Mouse (Mus musculus) cerebellum, adult (tissue): ENCODE measurements around the gene Ifnab.
A peak's percentile ranks its signal among the peaks of the same experiment; 100 is the strongest.

Experiments used
- ATAC-seq: cut with Nextera tagmentation; 2 replicates; pipeline ENCODE4 v1.9.2; 2017; ENCODE audit warnings: mild to moderate bottlenecking, moderate library complexity, mixed read lengths; ENCODE audit not compliant: insufficient number of reproducible peaks, low FRiP score, low TSS enrichment

Ifnab gene

GRCm38 (mm10) chr4:88681353-88681752 lies 9.8 kb downstream of the Ifnab start:
- no peak for ATAC-seq

DNA sequence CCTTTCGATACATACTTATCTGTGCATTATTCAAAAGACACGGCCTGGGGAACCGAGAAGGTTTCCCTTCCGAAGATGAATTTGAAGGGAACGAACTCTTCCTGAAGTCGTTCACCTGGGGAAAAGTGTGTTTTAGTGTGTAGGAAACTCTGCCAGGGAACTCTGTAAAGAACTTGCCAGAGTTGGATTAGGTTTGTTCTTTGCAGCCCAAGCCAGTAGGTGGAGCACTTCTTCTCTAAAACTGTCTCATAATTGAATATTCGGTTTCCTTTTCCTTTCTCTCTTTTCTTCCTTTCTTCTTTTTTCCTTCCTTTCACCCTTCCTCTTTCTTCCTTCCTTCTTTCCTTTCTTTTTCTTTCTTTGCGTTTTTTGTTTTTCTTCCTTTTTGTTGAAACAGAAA lies 10.8 kb downstream of the Ifnab start:
- no peak for ATAC-seq

- no peak for ATAC-seq
These were observed 14.3 kb downstream of the Ifnab start, which contains the start of gene Ifna16 for GRCm38 (mm10) chr4:88676824-88677223. TSS of gene Ifna16 (minus strand) at chr4:88676924.

DNA sequence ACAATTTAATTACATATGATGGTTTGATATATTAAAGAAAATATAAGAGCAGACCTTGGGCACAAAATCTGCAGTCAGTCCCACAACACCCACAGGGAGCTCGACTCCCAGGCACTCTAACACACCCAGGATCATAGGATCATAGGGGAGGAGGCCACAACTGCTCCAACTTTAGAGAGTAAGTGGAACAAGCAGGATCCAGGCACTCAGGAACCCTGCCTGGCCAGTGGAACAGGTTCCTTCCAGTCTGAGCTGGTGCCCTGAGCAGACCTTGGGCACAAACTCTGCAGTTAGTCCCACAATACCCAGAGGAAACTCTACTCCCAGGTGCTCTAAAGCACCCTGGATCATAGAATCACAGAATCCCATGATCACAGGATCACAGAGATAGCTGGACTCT lies 35.7 kb downstream of the Ifnab start:
- ATAC-seq = no peak

GRCm38 (mm10) chr4:88653644-88654043 lies 37.5 kb downstream of the Ifnab start:
- ATAC-seq = no peak

- ATAC-seq = no peak
These were observed 46.8 kb downstream of the Ifnab start, which contains the start of gene Ifna13 for GRCm38 (mm10) chr4:88644359-88644758. TSS of gene Ifna13 (minus strand) at chr4:88644459.

GRCm38 (mm10) chr4:88642526-88642925 lies 48.6 kb downstream of the Ifnab start:
- ATAC-seq = no peak

DNA sequence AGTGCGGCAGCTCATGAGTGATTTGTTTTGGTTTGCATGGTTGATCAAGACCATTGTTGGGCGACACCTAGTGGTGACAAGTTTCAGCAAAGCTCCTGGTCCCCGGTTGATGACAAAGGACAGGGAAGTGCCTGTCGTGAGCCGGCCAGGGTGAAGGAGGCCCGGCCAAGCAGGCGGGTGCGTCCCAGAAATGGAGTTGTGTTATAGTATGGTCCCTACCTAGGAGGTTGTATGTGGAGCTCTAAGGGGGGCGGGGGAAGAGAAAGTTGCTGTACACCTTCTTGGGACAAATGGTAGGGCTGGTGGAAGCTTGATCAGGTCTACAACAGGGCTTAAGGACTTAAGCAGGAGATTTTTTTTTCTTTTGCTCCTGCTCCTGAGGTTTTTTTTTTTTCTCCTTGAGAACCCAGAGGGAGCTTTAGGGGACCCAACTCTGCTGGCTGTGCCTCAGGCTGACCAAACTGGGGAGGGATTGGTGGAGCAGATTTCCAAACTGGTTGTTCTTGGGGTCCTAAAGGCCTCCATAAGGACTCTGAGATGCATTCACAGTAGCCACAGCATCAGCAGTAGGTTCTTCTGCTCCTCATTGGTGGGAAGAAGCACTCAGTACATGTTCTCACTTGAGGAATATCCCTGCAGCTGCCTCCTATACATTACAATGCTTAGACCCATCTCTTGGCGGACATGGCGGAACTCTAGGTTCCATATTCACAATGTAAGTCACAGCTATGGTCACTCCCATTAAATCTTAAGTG lies 49.9 kb downstream of the Ifnab start:
- peak; percentile 97 for ATAC-seq

DNA sequence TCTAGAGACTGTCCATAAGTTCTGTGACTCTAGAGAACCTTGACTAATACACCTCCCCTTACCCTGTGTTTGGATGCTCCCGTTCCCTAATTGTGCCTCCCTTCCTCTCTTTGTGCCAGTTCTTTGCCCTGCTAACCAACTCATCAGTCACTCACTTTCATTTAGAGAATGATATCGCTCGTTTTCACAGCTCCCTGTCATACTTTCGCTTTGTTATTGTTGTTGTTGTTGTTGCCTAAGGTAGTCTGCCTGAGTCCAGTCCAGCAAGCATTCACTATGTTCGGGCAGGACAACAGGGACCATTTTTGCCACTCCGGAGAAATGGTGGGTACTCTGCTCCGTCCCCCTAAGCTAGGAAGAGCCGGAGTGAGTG lies 50.5 kb downstream of the Ifnab start:
- ATAC-seq = peak; percentile 62; the same call in 1 of the 2 replicates
